Mouse (Mus musculus) leukemia stem cell, adult 10-12 weeks (primary cell): ENCODE results near the gene B230104I21Rik. TPM values are rescaled to one million over a fixed set of nuclear protein-coding genes. Genes with fewer than 3 reads are reported as not detected.

Experiments
- polyA plus RNA-seq: library from polyadenylated mRNA; stranded (reverse); fragments of >175 nt; gene quantifications from 2 replicates; pipeline ENCODE4 v1.2.3, GENCODE M21; 2012; ENCODE audit warnings: low replicate concordance

Gene B230104I21Rik
- polyA plus RNA-seq = not detected in 2 replicates

GRCm38 (mm10) chr4:154335761-154336160 is at the start of gene B230104I21Rik:
Gene B230104I21Rik, plus strand, starts transcription at chr4:154336127.

GRCm38 (mm10) chr4:154301466-154301881 is 34.5 kb upstream of the B230104I21Rik start, which contains the start of gene Arhgef16:
Gene Arhgef16, minus strand, starts transcription at chr4:154301676.

Other genes starting within 250 kb of the B230104I21Rik start
- gene Trp73, start 195.9 kb upstream of the B230104I21Rik start, polyA plus RNA-seq = 0.76 and 1.8 TPM in 2 replicates
- 6.7 and 17.6 TPM in 2 replicates for gene Wrap73, start 193.8 kb upstream of the B230104I21Rik start, polyA plus RNA-seq
- 93.1 and 117 TPM in 2 replicates for gene Tprgl, start 175.5 kb upstream of the B230104I21Rik start, polyA plus RNA-seq
- 0.17 and 0.59 TPM in 2 replicates for gene Megf6, start 165.4 kb upstream of the B230104I21Rik start, polyA plus RNA-seq
- 0.22 and 1.8 TPM in 2 replicates for gene Arhgef16, start 34.5 kb upstream of the B230104I21Rik start, polyA plus RNA-seq